Mouse (Mus musculus) T-helper 2 cell (primary cell): ENCODE data around the gene Pkp3.

Source experiments
- in situ Hi-C: fragments of 300-600 bp; cut with MboI, MseI; formaldehyde crosslinking; loops from one replicate; pipeline ENCODE4 v1.15.1; 2025; ENCODE audit warnings: high pct_unique_total_duplicates

The Pkp3 gene

DNA sequence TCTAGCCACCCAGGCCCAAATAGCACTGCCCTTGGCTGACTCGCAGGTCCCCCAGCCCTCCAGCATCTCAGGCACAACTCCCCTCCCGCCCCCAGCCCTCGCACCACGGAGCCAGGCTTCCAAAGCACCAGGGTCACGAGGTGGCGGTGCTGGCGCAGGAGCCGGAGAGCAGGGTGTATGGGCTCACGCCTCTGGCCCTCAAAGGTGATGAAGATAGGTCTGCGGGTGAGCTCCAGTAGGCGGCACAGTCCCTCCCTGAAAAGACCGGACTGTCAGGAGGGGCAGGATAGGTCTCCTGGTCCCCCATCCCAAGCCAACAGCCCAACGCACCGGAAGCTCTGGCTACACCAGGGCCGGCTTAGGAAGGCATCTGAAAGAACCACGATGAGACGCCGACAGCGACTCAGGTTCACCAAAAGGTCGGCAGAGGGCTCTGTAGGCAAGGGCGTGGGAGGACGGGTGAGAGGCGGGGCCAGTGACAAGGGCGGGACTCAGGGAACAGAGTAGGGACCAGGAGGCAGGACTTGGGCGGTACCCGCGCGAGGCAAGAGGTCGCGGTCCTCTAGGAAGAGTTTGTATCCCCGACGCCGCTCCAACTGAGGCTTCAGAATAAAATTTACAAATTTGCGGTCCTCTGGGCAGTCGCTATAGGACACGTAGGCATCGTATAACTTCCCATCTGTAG, 14.2 kb downstream of the Pkp3 start:
- in situ Hi-C loops: loop anchor here (5.0 kb wide), 2 partner anchors 40 to 75 kb away; no protein-coding TSS in a partner anchor

DNA sequence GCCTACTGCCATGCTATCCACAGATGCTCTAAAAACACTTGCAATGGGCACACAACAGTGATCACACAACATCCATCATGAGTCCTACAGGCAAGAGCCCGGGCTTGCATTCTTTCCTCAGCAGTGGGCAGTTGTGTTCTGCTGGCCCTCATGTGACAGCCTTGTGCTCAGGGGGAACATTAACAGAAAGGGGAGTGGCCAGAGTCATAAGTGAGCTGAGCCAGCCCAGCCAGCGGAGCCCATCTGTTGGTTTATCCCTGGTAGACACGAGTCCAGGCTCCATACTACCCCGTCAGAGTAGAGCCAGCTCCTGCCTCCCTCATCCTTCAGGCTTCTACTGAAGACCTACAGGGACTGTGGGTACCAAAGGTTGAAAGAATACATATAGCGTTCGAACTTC, 15.9 kb downstream of the Pkp3 start:
- in situ Hi-C loops: loop anchor here (5.0 kb wide), 2 partner anchors 38 to 73 kb away; no protein-coding TSS in a partner anchor

DNA sequence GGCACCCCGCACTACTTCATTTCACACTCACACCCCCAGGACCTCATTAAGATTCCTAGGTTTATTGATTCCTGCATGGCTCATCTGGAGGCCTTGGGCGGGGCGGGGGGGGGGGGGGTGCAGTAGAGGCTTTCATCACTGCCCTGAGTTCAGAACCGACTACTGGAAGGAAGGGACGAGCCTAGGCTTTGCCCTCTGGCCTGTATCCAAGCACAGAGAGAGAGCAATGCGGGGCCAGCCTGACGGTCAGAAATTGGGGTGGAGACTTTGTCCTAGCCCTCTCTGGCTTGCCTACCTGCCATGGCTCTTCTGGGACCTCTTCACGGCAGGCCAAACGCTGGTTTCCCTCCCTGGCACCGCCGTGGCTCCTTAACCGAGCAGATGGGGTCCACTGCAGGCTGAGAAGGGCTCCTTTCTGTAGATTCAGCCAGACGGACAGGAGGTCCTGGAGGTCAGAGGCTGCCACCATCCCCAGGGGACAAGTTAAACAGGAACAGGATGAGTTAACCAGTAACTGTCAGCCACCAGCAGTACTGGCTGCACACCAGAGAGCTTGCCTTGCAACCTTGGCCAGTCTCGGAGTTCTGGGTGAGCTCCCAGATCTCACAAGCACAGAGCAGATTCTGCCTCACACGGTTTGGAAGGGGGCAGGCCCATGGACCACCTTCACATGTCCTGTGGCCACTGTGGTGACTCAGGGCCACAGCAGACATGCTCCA, 16.6 kb downstream of the Pkp3 start:
- in situ Hi-C loops: loop anchor here (5.0 kb wide), 2 partner anchors 38 to 73 kb away; no protein-coding TSS in a partner anchor

DNA sequence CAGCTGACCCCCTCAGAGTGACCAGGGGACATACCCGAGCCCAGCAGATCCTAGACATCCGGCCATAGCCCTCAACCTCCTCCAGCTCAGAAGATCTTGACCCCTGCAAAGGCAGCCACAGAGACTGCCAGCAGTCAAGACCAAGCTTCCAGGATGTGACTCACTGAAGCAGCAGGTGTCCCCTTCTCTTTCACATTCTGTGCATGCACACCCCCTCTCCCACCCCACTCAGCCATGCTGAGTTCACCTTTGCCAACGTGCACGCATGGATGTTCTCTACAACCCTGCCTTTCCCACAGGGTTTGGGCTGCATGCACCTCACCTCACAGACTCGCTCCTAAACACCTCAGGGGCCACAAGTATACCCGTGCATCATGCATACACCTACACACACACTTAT, 18.0 kb downstream of the Pkp3 start:
- in situ Hi-C loops: no loop called here

DNA sequence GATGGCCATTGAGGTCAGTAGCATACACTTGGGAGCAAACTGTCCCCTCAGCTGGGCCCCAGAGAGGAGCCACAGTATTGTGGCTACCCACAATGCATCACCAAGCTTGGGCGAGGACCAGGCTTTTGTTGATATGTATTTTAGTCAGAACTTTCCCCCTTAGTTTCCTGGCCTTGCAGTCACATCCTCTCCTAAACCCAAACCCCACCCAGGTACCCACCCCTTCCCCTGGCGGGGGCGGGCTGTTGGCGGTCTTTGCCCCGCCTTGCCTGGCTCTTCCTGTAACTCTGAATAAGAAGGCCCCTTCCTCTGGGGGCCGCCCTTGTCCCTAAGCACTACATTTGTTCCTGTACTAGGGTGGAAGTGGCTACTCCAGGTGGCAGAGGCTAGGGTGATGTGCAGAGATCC, 18.6 kb downstream of the Pkp3 start:
- in situ Hi-C loops: no loop called here

DNA sequence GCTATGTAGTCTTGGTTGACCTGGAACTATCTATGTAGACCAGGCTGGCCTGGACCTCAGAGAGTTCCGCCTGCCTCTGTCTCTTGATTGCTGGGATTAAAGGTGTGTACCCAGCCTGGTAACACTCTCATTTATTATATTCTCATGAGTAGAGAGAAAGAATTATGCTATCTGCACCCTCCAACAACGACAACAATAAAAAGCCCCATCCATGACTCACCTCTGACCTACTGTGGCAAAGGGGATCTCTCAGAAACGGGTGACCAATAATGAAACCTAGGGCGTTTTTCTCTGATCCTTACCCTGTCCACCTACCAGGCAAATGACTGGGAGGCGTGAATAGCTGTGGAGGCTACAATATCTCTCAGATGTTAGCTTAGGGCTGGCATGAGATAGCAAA, 19.2 kb downstream of the Pkp3 start:
- in situ Hi-C loops: no loop called here

DNA sequence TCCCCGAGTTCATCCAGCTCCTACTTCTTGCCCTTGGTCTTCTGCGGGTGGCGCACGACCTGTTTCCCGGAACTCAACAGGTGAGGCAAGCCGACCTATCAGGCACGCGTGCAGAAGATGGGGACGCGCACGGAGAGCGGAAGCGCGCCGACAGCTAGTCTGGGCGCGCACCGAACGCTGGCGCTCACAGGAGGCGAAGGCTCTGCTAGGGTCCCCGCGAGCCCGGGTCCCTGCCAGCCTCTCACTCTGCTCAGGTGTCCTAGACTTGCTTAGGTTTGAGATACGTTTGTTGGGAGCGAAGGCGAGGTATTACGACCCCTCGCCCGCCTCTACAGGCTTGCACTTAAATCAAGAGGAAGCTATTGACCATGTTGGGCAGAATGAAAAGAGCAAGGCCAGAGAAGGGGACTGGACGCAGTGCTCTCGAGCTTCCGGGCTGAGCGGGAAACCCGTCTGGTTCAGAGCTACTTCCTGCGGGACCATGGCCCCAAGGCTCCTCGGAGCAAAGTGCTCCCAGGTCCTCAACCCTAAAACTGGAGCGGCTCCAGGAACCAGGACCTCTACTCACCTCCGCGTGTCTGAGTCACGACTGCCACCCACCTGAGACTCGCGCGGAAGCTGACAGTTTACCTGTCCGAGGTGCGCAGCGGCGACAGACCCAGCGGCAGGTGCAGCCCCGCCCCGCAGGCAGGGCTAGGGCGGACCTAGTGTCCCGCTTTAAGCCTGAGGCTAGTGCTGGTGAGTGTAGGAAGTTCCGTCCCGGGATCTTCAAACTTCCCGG, 22.1 kb downstream of the Pkp3 start, which contains the start of gene Sigirr:
Gene Sigirr, minus strand, starts transcription at position 662 of the 781 bp plus-strand sequence.
- in situ Hi-C loops: no loop called here

DNA sequence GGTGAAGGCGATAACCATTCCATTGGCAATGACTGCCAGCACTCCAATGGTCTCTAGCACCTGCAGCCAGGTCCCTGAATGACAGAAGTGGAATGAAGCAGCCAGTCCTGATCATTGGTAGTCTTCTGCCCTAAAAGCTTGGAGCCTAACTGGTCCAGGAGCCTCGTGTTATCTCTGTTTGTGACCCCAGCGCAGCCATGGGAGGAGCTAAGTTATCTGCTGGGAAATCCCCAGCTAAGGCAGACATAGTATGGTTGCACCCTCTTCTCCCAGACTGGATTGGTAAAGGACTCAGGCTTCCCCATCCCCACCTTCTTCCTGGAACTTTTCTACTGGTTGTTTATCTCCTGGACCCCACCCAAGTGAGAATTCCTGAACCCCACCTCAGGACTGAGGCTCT, 25.1 kb downstream of the Pkp3 start:
- in situ Hi-C loops: no loop called here

DNA sequence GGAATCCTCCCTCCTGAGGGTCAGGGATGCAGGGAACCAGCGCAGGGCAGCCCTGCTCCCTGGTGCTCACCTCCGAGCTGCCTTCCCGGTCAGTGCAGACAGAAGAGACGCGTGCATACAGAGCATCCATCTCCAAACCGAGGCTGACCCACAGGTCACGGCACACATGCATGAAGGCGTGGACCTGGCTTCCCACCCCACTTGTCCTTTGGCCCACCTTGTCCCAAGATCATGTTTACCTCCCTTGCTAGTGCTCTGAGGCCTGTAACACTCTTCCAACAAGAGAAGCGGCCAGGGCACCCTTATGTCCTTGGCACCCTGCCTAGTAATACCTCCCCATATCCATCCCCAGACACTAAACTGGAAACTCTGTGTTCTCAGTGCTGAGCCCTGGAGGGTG, 37.9 kb downstream of the Pkp3 start:
- in situ Hi-C loops: no loop called here

DNA sequence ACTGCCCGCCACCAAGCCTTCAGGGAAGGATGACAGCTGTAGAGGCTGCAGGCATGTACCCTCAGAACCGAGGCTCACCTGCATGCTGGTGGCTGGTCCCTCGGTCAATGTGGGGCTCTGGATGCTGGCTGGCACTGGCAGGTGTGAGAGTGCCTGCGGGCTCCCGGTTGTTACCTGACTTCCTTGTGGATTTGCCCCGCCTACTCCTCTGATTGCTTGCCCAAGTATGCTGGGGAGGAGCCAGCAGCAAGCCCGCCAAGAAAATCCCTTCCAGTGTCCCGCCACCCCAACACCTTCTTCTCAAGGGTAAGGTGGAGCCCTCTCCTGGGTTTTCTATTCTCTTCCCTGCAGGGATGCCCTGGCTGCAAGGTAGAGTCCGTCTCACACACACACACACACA, 39.6 kb downstream of the Pkp3 start, which contains the start of gene Ano9:
Gene Ano9, minus strand, starts transcription at position 171 of the 400 bp plus-strand sequence.
- in situ Hi-C loops: no loop called here

DNA sequence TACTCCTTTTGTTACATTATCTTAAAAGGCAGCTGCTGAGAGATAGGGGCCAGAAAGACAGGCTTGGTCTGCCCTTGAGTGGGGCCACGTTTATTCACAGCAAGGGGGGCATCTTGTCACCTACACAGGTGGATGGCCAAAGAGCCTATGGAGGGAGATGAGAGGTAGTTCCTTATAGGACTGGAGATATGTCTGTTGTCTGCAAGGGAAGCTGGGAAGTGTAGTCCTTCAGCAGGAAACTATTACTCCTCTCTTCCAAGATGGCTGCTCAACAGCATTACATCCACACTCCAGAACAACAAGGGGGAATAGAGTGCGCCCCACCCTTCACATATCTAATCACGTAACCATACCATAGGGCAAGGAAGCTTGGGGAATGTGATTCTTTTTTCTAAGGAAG, 41.5 kb downstream of the Pkp3 start:
- in situ Hi-C loops: no loop called here

DNA sequence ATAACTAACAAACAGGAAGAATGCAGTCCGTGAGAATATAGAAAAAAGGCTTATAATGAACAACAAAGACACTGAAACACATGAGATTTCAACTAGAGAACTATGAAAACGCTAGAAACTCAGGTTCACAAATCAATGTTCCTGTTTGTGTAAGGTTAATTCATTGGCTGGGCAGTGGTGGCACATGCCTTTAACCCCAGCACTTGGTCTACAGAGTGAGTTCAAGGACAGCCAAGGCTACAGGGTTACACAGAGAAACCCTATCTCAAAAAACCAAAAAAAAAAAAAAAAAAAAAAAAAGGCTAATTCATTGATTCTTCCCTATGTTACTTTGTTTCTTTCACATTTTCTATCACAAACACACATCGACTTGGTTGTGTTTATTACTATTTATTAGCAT, 42.6 kb downstream of the Pkp3 start:
- in situ Hi-C loops: no loop called here

DNA sequence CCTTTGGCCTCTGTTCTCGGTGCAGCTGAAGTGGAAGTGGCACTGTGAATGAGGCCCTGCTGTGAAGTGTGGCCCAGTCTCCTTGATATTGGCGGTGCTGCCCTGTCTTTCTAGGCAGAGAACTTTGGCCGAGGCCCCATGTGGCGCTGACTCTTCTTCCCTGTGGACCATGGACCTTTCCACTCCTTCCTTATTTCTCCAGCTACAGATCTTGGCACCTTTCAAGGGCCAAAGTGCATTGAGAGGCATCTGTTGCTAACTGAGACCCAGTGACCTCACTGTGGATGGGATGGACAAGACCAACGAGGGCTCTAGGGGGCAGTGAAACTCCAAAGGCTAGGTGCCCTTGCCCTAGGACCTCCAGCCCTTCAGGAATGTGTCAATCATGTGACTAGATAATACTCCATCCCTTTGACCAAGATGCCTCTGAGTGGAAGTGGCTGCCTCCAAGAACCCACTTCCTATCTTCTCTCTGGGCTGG, 43.1 kb downstream of the Pkp3 start:
- in situ Hi-C loops: no loop called here

DNA sequence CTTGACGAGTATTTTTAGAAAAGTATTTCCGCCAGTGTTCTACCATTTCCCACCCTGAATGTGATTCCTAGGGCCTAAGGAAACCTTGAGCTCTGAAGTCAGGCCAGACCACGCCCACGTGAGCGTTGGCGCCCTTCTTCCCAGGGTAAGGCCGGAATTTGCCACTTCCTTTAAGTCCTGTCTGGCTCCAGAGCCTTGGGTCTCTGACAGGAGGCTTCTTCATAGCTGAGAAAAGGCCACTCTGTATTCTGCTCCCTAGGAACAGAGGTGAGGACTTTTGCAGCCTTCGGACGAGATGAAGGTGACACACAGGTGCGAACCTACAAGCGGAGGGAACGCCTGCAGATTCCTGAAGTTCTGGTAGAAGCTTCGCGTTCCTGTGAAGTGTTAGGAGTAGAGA, 44.2 kb downstream of the Pkp3 start, which contains the start of gene Ptdss2:
Gene Ptdss2, plus strand, starts transcription at position 138 of the 400 bp plus-strand sequence.
- in situ Hi-C loops: no loop called here

DNA sequence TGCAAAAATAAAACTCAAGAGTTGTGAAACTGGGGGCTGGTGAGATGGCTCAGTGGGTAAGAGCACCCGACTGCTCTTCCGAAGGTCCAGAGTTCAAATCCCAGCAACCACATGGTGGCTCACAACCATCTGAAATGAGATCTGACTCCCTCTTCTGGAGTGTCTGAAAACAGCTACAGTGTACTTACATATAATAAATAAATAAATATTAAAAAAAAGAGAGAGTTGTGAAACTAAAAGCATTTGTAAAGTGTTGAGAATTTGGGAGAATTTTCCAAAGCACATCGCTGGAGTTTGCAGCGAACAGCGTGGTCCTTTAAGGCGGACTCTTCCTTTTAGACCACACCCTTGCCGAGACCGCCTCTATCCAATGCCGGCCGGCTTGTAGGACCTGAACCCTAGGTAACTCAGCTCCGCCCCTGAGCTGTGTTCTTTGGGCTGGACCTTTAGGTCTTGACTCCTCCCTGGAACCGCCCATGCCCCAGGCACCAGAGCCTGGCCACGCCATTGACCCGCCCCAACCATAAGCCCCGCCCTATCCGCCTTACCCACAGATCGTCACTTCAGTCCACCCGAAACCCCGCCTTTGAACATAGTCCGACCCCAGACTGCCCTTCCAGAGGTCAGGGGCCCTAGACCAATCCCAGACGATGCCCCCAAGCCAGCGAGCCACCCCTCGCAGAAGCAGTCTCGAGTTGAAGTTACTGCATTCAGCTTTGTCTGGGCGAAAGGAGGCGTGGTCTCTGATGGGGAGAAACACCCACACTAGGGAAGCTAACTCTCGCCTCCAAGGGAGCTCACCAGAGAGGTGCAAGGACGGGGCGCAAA, 44.9 kb downstream of the Pkp3 start:
- in situ Hi-C loops: no loop called here

DNA sequence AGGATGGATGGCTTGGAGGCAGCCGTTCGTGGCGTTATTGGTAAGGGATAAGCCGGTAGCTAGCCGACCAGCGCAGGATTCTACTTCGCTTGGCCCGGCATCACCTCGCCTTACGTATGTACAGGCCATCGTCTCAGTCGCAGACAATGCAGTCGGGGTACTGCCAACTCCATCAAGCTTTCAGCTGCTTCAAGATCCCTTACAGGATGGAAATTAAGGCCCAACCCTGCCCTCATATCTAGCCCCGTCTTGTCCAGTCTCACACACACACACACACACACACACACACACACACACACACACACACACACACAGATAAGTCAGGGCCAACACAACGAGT, 45.5 kb downstream of the Pkp3 start:
- in situ Hi-C loops: no loop called here

DNA sequence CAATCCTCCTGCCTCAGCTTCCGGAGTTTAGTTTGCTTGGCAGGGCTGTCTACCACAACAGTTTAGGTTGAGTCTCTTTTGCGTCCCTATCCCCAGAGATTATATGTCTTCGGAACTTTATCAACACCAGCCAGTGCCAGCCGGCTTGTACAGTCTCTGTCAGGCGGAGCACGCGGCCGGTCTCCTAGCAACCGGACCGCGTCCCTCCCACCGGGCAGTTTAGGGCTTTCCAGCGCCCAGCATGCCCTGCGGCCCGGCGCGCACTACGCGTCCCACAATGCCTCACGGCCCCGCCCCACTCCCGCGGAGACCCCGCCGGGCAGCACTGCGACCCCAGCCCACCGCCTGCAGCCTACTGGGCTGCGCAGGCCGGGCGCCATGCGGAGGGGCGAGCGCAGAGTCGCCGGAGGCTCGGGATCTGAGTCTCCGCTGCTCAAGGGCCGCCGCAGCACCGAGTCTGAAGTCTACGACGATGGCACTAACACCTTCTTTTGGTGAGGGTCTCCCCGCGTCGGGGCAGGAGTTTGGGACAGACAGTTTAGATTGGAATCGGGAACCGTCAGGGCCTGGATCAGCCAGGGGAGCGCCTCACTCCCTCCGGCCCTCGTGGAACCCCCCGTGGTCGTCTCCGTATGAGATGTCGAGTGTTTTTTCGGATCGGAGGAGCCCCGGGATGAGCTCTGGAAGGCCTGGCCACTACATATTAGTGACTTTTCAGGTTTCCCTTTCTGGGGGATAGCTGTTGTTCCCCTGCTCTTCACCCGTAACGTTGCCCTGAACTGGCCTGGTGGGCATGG, 53.2 kb downstream of the Pkp3 start:
- in situ Hi-C loops: loop anchor here (5.0 kb wide), 1 partner anchor 39 kb away; no protein-coding TSS in a partner anchor

DNA sequence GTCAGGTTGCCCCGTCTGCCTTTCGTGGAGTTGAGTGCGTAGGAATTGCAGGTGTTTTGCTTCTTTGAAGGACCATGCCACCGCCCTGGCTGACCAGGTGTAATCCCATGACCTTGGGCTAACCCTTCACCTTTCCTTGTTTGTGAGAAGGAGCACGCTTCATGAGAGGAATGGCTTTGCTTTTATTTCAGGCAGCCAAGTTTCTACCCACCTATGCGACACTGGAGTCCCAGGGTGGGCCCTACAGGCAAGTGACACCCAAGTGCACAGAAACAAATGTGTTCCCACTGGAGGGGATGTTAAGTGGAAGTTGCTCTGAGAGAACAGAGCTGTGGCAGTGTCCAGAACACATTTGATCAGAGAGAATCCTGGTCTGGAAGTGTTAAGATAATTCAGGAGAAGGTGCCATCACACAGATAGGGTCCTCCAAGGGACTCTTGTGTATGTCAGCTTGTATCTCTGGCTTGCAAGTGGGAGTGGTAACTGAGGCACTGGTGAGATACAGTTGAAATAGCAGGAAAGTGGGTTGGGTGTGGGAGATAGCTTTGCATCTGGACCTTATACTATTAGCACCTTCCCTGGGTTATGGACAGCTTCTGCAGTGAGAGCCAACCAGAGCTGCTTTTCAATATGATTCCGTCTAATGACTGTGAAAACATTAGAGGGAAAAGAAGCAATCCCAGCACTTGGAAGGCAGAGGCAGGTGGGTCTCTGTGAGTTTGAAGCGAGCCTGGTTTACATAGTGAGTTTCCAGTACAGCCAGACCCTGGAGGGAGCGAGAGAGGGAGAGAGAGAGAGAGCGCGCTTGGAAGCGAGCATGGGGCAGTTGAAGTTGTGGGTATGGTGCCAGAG, 54.1 kb downstream of the Pkp3 start:
- in situ Hi-C loops: loop anchor here (5.0 kb wide), 1 partner anchor 40 kb away; no protein-coding TSS in a partner anchor
